Mouse (Mus musculus) regulatory T cell (primary cell): ENCODE data around the gene Rptor.
"Not testable (repeated sequence)": the region's sequence is repeated elsewhere in the genome, so short reads cannot be mapped to it uniquely, and the experiment has no call there.

Source experiments
- in situ Hi-C: fragments of 300-600 bp; cut with MboI, MseI; formaldehyde crosslinking; loops from one replicate; pipeline ENCODE4 v1.15.1; 2025; ENCODE audit warnings: high pct_unique_total_duplicates

Gene Rptor

DNA sequence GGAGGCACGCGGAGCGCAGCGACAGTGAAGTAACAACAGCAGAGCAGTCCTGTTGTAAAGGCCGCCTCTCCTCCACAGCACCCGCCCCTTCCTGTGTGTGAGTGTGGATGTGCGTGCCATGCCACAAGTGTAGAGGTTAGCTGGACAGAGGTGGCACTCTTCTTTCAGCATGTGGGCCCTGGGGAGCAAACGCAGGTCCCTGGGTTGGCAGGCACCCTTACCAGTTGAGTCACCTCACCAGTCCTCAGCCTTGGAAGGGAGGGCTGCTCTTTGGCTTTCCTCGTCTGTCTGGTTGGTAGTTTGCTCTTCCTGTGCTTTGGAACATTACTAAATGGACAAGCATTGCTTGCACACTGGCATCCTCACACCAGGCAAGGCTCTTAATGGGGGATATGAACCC, 50.6 kb downstream of the Rptor start:
- in situ Hi-C loops: no loop called here

DNA sequence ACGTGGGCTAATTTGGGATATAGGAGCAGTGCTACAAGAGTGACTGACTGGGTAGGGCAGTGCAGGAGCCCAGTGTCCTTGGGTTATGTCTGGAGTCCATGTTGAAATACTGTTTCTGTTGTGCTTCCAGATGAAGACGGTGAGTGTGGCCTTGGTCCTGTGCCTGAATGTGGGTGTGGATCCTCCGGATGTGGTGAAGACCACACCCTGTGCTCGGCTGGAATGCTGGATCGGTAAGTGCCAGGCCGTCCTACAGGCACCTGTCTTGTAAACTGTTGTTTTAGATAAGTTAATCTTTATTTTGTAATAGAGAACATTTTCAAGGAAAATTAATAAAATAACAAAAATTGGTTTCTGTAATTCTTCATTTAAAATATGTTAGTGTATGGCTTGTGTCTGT, 54.8 kb downstream of the Rptor start:
- in situ Hi-C loops: no loop called here

DNA sequence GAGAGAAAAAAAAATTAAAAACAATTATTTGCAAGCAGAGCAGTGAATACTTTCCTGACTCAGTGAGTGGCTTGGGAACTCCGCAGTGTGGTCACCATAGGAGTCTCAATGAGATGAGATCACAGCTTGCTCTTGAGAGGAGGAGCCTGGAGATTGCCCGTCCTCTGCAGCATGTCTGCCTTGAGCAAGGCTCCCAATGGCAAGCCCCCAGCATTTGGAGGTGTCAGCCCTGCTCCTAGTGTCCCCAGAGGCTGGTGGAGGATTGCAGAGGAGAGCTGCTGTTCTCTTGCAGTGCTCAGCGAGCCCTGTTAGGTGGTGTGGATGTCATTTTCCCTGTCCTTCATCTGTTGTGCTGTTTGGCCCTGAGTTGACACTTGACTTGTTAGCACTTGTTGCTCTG, 56.6 kb downstream of the Rptor start:
- in situ Hi-C loops: no loop called here

- in situ Hi-C loops: not testable (repeated sequence)
These were observed 58.8 kb downstream of the Rptor start for GRCm38 (mm10) chr11:119661479-119661878.

GRCm38 (mm10) chr11:119663876-119664275, 61.2 kb downstream of the Rptor start:
- in situ Hi-C loops: no loop called here

DNA sequence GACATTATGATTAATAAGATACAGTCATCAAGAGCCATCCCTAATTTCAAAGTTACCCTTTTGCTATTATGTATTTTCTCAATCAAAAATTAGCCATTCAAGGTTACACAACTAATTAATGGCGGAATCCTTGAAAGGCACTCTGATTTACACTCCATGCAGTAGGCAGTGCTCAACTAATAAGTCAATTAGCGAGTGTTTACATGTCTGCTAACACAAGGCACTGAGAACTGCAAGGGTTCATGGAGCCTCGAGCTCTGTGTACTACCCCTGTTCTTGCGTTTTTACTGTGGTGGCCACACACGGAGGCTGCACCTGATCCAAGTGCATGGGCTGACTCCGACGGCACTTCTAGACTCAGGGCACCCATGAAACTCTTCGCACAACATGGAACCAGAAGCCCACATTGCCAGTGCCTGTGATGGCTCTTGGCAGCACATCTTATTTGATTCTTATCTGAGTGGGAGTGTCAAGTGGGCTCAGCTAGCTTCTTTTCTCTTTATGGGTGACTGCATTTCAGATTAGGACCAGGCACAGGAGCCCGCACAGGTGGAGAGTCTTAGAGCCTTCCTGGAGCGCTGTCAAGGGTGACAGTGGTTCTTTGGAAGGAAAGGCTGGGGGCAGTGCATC, 62.1 kb downstream of the Rptor start:
- in situ Hi-C loops: no loop called here

GRCm38 (mm10) chr11:119665308-119665702, 62.6 kb downstream of the Rptor start:
- in situ Hi-C loops: no loop called here

- in situ Hi-C loops: no loop called here
These were observed 63.9 kb downstream of the Rptor start for GRCm38 (mm10) chr11:119666567-119667108.

- in situ Hi-C loops: no loop called here
These were observed 68.3 kb downstream of the Rptor start for GRCm38 (mm10) chr11:119670690-119671666.

GRCm38 (mm10) chr11:119672041-119672440, 69.3 kb downstream of the Rptor start:
- in situ Hi-C loops: no loop called here

DNA sequence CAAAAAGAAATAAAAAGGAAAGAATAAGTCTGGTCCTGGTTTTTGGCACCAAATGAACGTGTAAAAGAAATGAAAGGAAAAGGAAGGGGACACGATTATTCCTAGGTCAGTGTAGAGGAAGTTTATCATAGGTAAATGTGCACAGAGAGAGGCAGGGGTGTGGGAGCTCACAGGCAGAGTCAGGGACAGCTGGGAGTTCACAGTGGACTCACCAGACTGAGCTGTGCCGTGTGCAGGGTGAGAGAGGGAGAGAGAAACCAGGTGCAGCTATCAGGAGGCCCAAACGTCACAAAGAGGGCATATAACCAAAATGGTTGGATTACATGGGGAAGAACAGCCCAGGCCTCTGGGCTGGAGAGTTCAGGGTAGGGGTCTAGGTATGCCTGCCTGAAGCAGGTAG, 70.1 kb downstream of the Rptor start:
- in situ Hi-C loops: no loop called here

GRCm38 (mm10) chr11:119674835-119675234, 72.1 kb downstream of the Rptor start:
- in situ Hi-C loops: loop anchor here (5.0 kb wide), 1 partner anchor 52 kb away; no protein-coding TSS in a partner anchor

DNA sequence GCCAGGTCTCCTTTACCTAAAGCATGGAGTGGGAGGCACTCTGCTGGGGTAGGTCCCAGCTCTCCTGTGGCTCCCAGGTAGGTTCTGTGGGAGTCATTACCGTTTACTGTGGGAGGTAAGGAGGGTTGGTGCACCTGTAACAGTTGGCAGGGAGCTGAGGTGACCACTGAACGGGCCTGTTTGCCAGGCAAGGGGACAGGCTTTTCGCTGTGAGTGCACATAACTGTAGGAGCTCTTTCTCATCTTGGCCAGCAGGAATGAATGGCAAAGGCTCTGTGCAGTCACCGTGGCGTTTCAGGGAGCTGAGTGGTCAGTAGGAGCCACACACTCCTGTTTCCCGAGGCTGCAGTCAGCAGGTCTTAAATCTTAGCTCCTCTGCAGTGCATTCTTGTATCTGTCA, 72.8 kb downstream of the Rptor start:
- in situ Hi-C loops: loop anchor here (5.0 kb wide), 1 partner anchor 52 kb away; no protein-coding TSS in a partner anchor

- in situ Hi-C loops: loop anchor here (5.0 kb wide), 1 partner anchor 50 kb away; no protein-coding TSS in a partner anchor
These were observed 74.2 kb downstream of the Rptor start for GRCm38 (mm10) chr11:119676751-119677411.

GRCm38 (mm10) chr11:119678427-119678826, 75.7 kb downstream of the Rptor start:
- in situ Hi-C loops: loop anchor here (5.0 kb wide), 1 partner anchor 49 kb away; no protein-coding TSS in a partner anchor

- in situ Hi-C loops: no loop called here
These were observed 78.0 kb downstream of the Rptor start for GRCm38 (mm10) chr11:119680735-119681134.

DNA sequence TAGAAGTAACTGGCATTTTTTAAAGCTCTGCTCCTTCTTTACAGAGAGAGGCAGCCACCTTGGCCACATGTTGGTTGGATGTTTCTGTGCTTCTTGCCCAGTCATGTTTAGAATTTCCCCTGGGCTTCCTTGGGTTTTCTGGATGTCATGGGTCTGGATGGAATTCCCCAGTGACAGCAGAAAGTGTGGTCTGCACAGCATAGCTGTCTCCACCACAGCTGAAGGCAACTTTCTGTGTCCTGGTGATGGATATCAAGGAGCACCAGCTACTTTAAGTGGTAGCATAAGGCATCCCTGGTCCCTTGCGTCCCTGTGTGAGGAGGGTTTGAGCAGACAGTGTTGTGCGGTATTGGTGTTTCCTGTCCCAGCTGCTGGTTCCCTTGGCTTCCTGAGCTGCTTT, 79.6 kb downstream of the Rptor start:
- in situ Hi-C loops: no loop called here

DNA sequence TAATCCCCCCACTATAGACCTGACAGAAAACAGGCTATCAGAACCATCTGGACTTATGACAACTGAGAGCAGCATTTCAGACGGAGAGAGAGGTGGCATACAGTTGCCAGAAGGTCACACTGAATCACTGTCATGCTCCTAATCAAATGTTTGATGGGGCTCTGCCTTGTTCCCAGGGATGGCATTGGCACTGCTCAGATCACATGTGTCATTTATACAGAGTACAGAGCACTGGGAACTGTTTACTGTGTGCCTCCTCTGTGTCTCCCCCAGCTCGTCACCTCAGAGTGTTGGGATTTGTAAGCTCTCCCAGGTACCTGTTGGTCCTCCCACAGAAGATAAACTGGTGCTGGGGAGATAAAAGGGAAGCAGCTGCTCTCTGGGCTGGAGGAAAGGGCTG, 81.1 kb downstream of the Rptor start:
- in situ Hi-C loops: no loop called here

- in situ Hi-C loops: no loop called here
These were observed 82.8 kb downstream of the Rptor start for GRCm38 (mm10) chr11:119685477-119685876.

DNA sequence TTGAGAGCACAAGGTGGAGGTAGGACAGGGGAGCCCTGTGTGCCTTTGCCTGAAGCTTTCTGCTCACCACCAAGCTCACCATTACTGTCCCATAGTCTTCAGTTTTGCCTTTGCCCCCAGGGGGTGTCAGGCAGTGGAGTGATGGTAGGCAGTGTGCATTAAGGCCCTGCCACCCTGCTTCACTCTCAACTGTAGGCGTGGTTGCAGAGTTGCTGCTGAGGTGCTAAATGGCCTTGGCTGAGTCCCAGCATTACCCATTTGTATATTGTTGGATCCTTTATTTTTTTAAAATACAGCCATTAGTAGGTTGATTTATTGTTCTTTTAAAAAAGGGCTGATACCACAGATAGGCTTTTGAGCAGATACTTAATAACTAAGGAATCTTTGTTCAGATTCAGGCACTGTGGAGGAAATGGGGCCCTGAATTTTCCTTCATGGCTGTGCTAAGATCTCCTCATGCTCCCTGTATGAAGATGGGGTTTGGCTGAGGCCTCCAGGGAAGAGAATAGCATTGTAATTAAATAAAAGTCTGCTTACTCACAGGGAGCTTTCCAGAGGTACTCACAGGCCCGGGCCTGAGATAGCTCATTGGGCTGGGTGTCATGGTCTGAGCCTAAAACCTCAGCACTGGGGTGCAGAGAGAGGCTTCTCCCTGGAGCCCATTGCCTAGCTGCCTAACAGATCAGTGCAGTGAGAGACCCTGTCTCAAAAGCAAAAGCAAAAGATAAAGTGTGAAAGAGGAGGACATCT, 83.4 kb downstream of the Rptor start:
- in situ Hi-C loops: no loop called here

- in situ Hi-C loops: no loop called here
These were observed 84.6 kb downstream of the Rptor start for GRCm38 (mm10) chr11:119687316-119687715.
